Mouse (Mus musculus): ENCODE measurements around the gene Magi2.
"Not testable (repeated sequence)": the region's sequence is repeated elsewhere in the genome, so short reads cannot be mapped to it uniquely, and the experiment has no call there.

Gene Magi2

DNA sequence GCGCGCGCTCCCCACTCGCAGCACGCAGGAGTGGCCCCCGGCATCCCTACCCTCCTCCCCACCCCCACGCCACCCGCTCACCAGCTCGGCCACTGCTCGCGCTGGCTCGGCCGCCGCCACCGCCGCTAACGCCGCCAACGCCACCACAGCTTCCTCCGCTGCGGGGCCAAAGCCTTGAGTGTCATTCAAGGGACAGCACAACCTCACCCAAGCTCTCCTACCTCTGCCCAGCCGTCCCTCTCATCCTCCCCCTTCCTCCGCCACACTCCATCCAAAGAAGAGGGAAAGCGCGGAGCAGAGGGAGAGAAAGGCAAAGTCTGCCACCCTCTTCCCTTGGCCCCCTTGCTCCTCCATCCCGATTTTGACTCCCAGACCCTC lies at the start of gene Magi2:
Magi2 (plus strand) TSS at position 171 of the 378 bp plus-strand sequence.
- no peak for DNase-seq

- no peak for DNase-seq
These were observed 48.2 kb upstream of the Magi2 start for GRCm38 (mm10) chr5:19178594-19178993.

- no peak for DNase-seq
These were observed 40.7 kb upstream of the Magi2 start for GRCm38 (mm10) chr5:19186175-19186574.

- no peak for DNase-seq
These were observed 15.2 kb upstream of the Magi2 start for GRCm38 (mm10) chr5:19211665-19212064.

DNA sequence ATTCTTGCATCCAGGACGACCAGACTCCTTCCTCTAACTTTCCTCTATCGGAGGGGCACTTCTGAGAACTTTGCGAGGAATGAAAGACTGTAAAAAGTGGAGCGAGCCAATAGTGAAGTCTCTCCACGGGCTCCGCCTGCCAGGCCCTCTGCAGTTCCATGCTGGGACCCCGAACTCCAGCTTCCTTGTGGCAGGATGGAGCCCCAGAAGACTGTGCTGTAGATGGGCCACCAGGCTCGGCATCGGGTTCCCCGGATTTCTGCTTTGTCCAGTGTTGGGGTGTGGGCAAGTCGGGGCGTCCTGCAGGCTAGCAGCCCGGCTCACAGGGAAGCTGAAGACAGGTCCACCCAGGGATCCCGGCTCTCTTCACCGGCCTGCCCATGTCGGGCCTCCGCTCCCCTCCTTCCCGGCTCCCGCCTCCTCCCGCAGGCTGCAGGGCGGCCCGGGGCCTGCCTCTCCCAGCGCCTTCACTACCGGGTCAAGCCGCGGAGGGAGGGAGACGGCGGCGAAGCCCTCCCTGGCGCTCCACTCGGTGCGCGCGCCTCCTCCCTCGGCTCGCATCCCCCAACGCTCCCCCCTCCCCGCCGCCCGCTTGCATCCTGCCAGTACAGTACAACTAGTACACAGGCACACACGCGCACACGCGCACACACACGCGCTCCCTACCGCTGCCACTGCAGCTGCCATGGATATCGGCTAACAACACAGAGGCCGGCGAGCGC lies 531 bp upstream of the Magi2 start:
- DNase-seq, result peak; percentile 89

DNA sequence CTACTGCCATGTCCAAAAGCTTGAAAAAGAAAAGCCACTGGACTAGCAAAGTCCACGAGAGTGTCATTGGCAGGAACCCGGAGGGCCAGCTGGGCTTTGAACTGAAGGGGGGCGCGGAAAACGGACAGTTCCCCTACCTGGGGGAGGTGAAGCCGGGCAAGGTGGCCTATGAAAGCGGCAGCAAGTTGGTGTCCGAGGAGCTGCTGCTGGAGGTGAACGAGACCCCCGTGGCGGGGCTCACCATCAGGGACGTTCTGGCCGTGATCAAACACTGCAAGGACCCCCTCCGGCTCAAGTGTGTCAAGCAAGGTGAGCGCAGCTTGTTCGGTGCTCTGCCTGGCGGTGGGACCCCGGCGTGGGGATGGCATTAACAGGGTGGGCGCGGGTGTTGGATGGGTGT lies 445 bp downstream of the Magi2 start:
- DNase-seq, result peak; percentile 35

DNA sequence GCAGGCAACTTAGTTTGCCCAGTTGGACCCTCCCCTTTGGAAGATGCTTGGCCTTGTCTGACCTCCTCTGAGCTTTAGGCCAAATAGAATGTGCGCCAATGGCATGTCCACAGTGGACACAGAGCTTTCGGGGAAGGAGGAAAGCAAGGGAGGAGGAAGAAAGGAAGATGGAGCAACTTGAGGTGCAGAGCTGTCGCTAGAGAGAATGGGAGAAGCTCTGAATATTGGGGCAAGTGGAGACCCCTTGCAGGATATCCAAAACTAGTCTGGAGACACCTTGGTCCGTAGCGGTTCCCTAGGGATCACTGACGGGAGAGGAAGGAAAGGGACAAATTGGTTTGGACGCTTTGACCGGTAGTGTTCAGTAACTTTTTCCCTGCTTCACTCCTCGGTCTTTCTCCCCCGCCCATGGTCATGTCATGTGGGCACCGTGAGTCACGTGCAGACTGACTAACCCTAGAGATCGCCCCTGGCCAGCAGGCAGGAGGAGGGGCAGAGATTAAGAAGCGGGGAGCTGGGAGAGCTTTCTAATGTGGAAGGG lies 1.0 kb downstream of the Magi2 start:
- peak; percentile 74 for DNase-seq

- no peak for DNase-seq
These were observed 15.0 kb downstream of the Magi2 start for GRCm38 (mm10) chr5:19241797-19242196.

- no peak for DNase-seq
These were observed 19.6 kb downstream of the Magi2 start for GRCm38 (mm10) chr5:19246426-19246825.

DNA sequence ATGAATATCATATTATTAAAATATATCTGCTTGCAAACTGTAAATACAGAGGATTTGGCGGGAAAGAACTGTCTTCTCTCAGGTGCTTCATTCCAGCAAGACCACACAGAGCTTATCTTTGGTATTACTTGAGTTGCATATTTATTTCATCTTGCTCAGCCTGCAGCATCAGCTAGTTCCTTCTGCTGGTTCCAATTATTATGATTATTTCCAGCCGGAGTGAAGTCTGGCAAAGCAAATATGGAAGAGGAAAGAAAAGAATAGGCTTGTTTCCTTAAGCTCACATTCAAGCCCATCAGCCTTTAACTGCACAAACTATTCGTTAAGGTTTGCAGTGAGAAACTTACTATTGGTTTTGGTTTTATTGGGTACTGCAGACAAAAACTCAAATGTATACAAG lies 20.4 kb downstream of the Magi2 start:
- DNase-seq, result peak; percentile 25

DNA sequence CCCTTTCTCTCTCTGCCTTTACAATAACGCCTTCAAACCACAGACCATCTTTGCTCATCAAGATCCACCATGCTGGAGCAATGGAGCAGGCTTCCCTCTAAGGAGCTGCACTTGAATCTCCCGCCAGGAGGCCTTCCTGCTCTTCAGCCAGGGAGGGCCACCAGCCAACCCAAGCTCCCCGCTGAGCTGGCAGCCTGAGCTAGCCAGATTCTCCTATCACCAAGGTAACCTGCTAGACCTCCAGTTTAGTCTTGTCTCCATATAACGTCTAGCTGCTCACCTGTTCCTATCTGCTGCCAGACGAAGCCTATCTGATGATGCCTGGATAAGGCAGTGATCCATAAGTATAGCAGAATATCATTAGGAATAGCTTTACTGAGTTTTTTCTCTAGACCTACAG lies 36.0 kb downstream of the Magi2 start:
- DNase-seq, result no peak

- peak; percentile 10 for DNase-seq
These were observed 37.8 kb downstream of the Magi2 start for GRCm38 (mm10) chr5:19264627-19265026.

DNA sequence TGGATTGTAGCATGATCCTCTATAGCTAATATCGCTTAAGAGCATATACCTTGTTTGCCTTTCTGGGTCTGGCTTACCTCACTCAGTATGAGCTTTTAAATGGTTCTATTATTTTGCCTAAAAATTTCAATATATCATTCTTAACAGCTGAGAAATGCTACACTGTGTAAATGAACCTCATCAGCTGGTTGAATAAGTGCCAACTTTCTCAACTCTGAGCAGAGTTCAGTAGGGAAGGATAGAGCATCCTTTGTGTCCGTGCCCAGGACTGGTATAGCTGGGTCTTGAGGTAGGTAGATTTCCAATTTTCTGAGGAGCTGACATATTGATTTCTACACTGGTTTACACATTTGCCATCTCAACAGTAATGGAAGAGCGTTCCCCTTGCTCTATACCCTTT lies 65.7 kb downstream of the Magi2 start:
- DNase-seq, result no peak

DNA sequence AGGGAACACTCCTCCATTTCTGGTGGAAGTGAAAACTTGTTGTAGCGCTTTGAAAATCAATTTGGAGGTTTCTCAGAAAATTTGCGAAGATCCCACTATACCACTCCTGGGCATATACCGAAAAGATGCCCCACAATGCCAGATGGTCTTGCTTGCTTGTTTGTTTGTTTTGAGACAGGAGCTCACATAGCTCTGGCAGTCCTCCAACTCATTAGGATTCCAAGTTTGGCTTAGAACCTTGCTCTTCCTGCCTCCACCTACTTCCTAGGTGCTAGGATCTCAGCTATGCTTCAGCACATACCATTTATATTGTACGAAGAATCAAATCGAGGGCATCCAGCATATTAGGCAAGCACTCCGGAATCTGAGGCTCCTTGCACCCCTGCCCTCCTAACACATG lies 79.8 kb downstream of the Magi2 start:
- DNase-seq, result no peak

GRCm38 (mm10) chr5:19309870-19310269 lies 83.0 kb downstream of the Magi2 start:
- no peak for DNase-seq

GRCm38 (mm10) chr5:19322532-19322931 lies 95.7 kb downstream of the Magi2 start:
- DNase-seq, result no peak

- DNase-seq, result no peak
These were observed 110.7 kb downstream of the Magi2 start for GRCm38 (mm10) chr5:19337561-19337960.

DNA sequence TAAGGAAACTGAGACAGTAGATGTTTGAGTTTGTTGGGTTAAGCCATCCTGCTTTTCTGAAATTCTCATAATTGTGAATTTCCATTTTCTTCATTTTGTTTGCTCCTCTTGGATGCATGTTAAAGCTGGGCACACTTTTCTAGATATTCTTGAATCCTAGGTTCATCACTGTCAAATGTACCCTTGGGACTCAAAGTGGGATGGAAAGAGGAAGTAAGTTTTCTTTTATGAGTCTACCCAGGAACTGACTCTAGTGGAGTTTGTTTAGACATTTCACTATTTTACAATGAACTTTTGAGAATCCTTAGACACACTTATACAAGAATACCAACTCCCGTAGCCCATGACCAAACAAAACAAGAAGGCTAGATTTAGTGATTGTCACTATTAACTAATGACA lies 141.3 kb downstream of the Magi2 start:
- DNase-seq, result no peak

- DNase-seq, result no peak
These were observed 169.0 kb downstream of the Magi2 start for GRCm38 (mm10) chr5:19395876-19396275.

GRCm38 (mm10) chr5:19400299-19400698 lies 173.5 kb downstream of the Magi2 start:
- no peak for DNase-seq

DNA sequence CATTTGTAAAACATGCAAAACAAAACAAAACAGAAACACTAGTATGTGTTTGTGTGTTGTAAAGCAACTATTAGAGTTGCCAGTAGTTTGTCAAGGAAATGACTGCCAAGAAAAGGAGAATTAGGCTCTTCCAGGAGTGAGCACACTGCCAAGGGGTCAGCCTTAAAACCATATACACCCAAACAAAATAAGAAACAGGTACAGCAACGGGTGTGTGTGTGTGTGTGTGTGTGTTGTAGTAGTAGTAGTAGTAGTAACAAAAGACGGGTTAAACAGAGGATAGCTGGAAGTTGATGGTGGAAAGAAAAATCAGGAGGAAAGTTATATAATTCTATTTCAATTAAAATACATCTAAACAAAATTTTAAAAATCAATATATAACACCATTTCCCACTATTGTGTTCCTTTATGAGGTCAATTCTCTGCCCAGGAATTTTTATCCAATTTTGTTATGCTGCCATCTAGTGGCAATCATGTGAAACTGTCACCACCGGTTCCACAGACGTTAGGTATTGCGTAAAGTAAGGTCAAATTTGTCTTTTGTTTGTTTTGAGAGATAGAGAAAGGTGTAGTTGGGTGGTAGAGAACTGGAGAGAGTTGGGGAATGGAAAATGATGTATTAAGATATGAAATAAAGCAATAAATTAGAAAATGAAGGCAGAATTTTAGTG lies 174.0 kb downstream of the Magi2 start:
- DNase-seq, result peak; percentile 56

GRCm38 (mm10) chr5:19404268-19404667 lies 177.4 kb downstream of the Magi2 start:
- not testable (repeated sequence) for DNase-seq

DNA sequence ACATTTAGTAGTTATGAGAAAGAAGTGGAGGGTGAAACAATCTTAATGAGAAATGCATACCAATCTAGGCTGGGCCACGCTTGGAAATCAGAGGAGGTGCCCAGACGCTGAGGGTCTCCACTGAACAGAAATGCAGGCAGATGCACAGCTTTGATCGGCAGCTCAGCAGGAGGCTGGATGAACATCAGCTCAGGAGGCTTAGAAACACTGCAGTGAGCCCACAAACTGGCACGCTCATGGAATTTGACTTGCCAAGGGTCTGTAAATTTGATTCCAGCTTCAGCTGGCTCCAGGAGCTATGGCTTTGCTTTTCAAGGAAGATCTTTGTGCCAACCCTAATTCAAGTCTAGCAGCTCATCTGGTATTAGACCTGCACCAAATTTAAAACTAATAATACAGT lies 187.7 kb downstream of the Magi2 start:
- no peak for DNase-seq

- peak; percentile 71 for DNase-seq
These were observed 202.5 kb downstream of the Magi2 start for GRCm38 (mm10) chr5:19429290-19429689.

Measured in embryo, embryonic 11 days (tissue).